Mouse (Mus musculus) embryonic facial prominence, embryonic 15.5 days (tissue): ENCODE measurements at regions not wholly inside any gene's neighbourhood (a gene's known extent, or its start where the extent isn't known, plus 50 kb on each side); places are given as distances from the start of the nearest gene placed in this dataset.

Experiments used
- ATAC-seq: fragments of 200-750 bp; cut with Nextera tagmentation; 2 replicates; pipeline ENCODE4 v1.8.0; 2017; ENCODE audit warnings: low read depth, moderate TSS enrichment; ENCODE audit not compliant: insufficient number of reproducible peaks, low FRiP score, low TSS enrichment
- H3K27ac ChIP-seq: fragments of 300-500 bp; sonication (generic); replicated peaks from 2 replicates; pipeline ENCODE4 v1.5.1; 2015; ENCODE audit warnings: mild to moderate bottlenecking, inconsistent platforms
- H3K27me3 ChIP-seq: fragments of 300-500 bp; sonication (generic); 2 replicates; pipeline ENCODE4 v1.6.1; 2015; ENCODE audit warnings: inconsistent platforms
- H3K36me3 ChIP-seq: fragments of 300-500 bp; sonication (generic); 2 replicates; pipeline ENCODE4 v1.6.1; 2015; ENCODE audit warnings: mild to moderate bottlenecking, inconsistent platforms
- H3K4me1 ChIP-seq: fragments of 300-500 bp; sonication (generic); 2 replicates; pipeline ENCODE4 v1.6.1; 2015; ENCODE audit warnings: inconsistent platforms
- H3K4me2 ChIP-seq: fragments of 300-500 bp; sonication (generic); replicated peaks from 2 replicates; pipeline ENCODE4 v1.6.1; 2015; ENCODE audit warnings: mild to moderate bottlenecking, inconsistent platforms
- H3K4me3 ChIP-seq: fragments of 300-500 bp; sonication (generic); replicated peaks from 2 replicates; pipeline ENCODE4 v1.5.1; 2015; ENCODE audit warnings: mild to moderate bottlenecking, inconsistent platforms
- H3K9ac ChIP-seq: fragments of 300-500 bp; sonication (generic); 2 replicates; pipeline ENCODE4 v1.6.1; 2015; ENCODE audit warnings: inconsistent platforms
- H3K9me3 ChIP-seq: fragments of 300-500 bp; sonication (generic); replicated peaks from 2 replicates; pipeline ENCODE4 v1.6.1; 2016; ENCODE audit warnings: inconsistent platforms
- WGBS: fragments of 180-500 bp; shearing (Covaris S2); methylation state at CpG from one replicate; pipeline ENCODE4 v1.1.7; 2015; 5-methylcytosine and 5-hydroxymethylcytosine counted together

DNA sequence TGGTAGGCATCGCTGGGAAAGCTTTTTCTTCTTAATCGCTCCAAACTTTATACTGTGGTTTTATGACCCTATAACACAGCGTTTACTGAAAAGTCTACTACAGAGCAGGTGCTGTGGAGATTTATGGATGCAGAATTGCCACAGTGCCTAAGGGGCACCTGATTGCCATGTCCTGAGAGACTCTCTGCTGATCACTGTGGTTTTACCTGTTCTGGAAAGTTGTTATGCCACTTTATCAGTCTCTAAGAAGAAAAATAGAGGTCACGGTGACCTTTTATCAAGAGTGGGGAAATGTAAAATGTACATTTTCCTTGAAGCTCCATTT is 250.0 kb downstream of the Trib2 start:
- no peaks in the 10 kb centered on the region for H3K36me3 ChIP-seq
- no peak overlapping the region for H3K4me2 ChIP-seq
- no peaks in the 10 kb centered on the region for H3K9me3 ChIP-seq
- H3K27me3 ChIP-seq = no peaks in the 10 kb centered on the region
- no peak overlapping the region for H3K9ac ChIP-seq
- ATAC-seq = no peak
- WGBS = 55% methylated on average over 4 of the region's 4 CpGs
- 0 out of 2 replicates have a peak, but pooled peaks cover 4% of the 10 kb centered on the region for H3K4me1 ChIP-seq
- peak overlapping the region; percentile 60; the same call in 1 of the 2 replicates for H3K27ac ChIP-seq
- no peak overlapping the region for H3K4me3 ChIP-seq

DNA sequence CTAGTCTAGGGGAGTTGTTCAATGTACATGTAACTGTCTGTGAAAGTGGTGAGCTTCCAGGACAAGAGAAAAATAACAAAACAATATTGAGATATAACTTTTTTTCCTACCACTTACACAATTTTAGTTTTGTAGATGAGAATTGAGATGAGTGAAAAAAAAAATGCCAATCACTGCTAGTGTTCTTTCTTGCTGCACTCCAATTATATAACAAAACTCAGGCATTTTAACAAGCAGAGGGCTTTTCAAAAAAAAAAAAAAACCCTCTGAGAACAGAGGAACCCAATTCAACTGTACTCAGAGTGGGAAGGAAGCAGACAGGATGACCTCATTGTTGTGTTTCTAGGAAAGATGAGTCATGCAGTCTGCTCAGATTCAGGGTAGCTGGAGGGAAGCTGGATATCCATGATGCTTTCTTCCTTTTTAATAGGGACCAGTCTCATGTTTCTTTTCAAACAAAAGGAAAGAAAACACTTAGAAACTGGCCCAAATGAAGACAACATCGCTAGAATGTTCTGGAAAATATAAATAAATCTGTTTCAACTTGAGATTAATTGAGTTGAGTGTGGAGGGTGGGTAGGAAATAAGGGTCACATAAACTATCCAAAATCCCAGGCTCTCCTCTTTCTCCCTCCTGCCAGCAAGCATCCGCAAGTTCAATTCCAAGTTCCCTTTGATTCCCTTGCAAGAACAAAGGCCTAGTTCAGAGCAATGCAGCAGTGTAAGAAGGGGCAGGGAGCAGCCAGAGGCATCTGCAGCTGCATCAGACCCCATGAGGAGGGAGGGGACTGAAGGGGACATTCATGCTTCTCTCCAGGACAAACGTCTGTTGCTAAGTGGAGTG is 250.6 kb downstream of the Trib2 start:
- no peaks in the 10 kb centered on the region for H3K36me3 ChIP-seq
- H3K27me3 ChIP-seq = no peaks in the 10 kb centered on the region
- H3K9ac ChIP-seq = no peak overlapping the region
- WGBS = 22% methylated on average over 3 of the region's 3 CpGs
- H3K9me3 ChIP-seq = no peaks in the 10 kb centered on the region
- H3K4me3 ChIP-seq = no peak overlapping the region
- no peak overlapping the region for H3K4me2 ChIP-seq
- peak overlapping the region; percentile 60; the same call in 1 of the 2 replicates for H3K27ac ChIP-seq
- peak; percentile 75; the same call in 1 of the 2 replicates for ATAC-seq
- H3K4me1 ChIP-seq = 0 out of 2 replicates have a peak, but pooled peaks cover 4% of the 10 kb centered on the region

DNA sequence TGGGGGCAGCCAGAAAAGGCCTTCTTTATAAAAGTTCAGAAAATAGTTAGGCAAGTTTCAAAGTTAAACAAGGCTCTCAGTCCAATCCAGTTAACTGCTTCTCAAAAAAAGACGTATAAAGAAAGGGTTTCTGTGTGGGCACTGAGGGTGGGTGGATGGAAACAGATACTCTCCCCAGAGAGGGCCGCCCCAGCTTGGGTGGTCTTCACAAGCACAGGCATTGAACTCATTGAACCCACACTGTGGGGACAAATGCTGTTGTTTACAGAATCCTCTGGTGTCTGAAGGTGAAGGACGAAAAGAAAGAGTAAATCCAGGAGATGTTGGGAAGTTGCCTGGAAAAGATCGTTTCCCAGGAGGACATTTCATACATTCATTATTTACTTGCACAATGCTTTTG is 253.9 kb downstream of the Trib2 start:
- 0 out of 2 replicates have a peak, but pooled peaks cover 4% of the 10 kb centered on the region for H3K4me1 ChIP-seq
- 49% methylated on average over 4 of the region's 4 CpGs for WGBS
- no peak overlapping the region for H3K9ac ChIP-seq
- no peak overlapping the region for H3K4me3 ChIP-seq
- no peak for ATAC-seq
- no peaks in the 10 kb centered on the region for H3K36me3 ChIP-seq
- no peaks in the 10 kb centered on the region for H3K9me3 ChIP-seq
- H3K27me3 ChIP-seq = no peaks in the 10 kb centered on the region
- H3K27ac ChIP-seq = no peak overlapping the region
- no peak overlapping the region for H3K4me2 ChIP-seq

GRCm38 (mm10) chr12:15555471-15555870 is 261.3 kb downstream of the Trib2 start:
- Histone ChIP-seq H3K4me2 (no peak overlapping the region), H3K36me3 (no peaks in the 10 kb centered on the region), H3K9me3 (no peaks in the 10 kb centered on the region), H3K27me3 (no peaks in the 10 kb centered on the region), H3K27ac (no peak overlapping the region), H3K4me3 (no peak overlapping the region), H3K9ac (no peak overlapping the region), H3K4me1 (no peaks in the 10 kb centered on the region)
- WGBS = 76% methylated on average over 6 of the region's 6 CpGs
- ATAC-seq = no peak

DNA sequence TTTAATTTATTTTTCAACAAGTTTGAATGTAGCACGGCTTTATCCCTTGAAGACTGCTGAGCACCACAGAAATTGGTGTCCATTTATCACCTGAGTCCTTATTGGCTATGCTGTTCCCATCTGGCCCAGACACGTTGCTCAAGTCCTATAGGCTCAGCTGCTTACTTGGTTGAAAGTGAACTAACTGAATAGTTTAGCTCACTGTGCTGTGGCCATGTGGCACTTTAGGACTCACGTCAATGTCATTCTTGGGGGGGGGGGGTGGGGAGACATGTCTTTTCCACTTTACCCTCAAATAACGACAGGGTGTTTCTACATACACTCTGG is 263.1 kb downstream of the Trib2 start:
- Histone ChIP-seq H3K4me2 (no peak overlapping the region), H3K27me3 (no peaks in the 10 kb centered on the region), H3K9me3 (no peaks in the 10 kb centered on the region), H3K27ac (no peak overlapping the region), H3K9ac (no peak overlapping the region), H3K4me3 (no peak overlapping the region), H3K36me3 (no peaks in the 10 kb centered on the region), H3K4me1 (no peaks in the 10 kb centered on the region)
- no peak for ATAC-seq
- 65% methylated on average over 4 of the region's 4 CpGs for WGBS

DNA sequence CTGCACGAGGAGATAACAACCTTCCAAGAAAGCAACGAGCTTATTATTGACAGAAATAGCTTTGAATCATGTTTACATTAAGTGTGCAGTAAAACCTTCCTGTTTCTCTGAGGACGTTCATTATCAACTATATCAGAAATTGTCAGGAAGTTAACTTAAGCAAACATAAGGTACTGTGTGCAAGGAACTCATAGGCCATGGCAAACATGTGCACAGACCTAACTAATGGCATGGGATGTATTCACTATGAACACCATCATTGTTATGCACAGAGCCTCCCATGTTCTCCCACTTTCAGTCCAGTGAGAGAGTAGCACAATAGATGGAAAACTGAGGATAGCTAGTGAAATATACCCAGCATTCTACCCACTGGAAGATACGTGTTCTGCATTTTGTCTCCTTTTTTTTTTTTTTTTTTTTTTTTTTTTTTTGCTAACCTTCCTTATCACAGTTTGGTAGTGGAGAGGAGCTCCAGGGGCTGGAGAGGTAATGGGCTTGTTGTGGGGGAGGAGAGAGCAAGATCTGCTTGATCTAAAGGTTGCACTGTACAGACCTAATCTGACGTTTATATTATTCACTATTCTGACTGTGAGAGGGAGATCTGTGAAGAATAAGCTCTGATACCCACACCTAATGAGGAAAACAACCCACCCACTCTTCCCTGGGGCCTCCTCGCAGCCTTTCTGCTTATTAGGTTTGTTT is 263.6 kb downstream of the Trib2 start:
- Histone ChIP-seq H3K27ac (no peak overlapping the region), H3K4me2 (no peak overlapping the region), H3K9ac (no peak overlapping the region), H3K9me3 (no peaks in the 10 kb centered on the region), H3K36me3 (no peaks in the 10 kb centered on the region), H3K4me1 (no peaks in the 10 kb centered on the region), H3K27me3 (no peaks in the 10 kb centered on the region), H3K4me3 (no peak overlapping the region)
- WGBS = 70% methylated on average over 6 of the region's 6 CpGs
- ATAC-seq = no peak

GRCm38 (mm10) chr12:15552210-15552609 is 264.5 kb downstream of the Trib2 start:
- Histone ChIP-seq H3K9ac (no peak overlapping the region), H3K27ac (no peak overlapping the region), H3K9me3 (no peaks in the 10 kb centered on the region), H3K4me1 (no peaks in the 10 kb centered on the region), H3K4me2 (no peak overlapping the region), H3K4me3 (no peak overlapping the region), H3K27me3 (no peaks in the 10 kb centered on the region), H3K36me3 (no peaks in the 10 kb centered on the region)
- 51% methylated on average over 2 of the region's 2 CpGs for WGBS
- ATAC-seq = no peak

- 22% methylated on average over 4 of the region's 4 CpGs for WGBS
- no peak overlapping the region for H3K27ac ChIP-seq
Measured at GRCm38 (mm10) chr12:15551281-15551900, 265.3 kb downstream of the Trib2 start.

GRCm38 (mm10) chr12:15544351-15544750 is 272.4 kb downstream of the Trib2 start:
- no peak overlapping the region for H3K27ac ChIP-seq
- WGBS = 45% methylated on average over 1 of the region's 1 CpGs

More at GRCm38 (mm10) chr12:15551281-15551900, 265.3 kb downstream of the Trib2 start:
- Histone ChIP-seq H3K27me3 (no peaks in the 10 kb centered on the region), H3K4me3 (no peak overlapping the region), H3K4me2 (no peak overlapping the region), H3K9ac (no peak overlapping the region), H3K9me3 (no peaks in the 10 kb centered on the region), H3K4me1 (no peaks in the 10 kb centered on the region), H3K36me3 (no peaks in the 10 kb centered on the region)
- ATAC-seq = peak; percentile 60; the same call in 1 of the 2 replicates

GRCm38 (mm10) chr12:15542486-15542885 is 274.2 kb downstream of the Trib2 start:
- Histone ChIP-seq H3K4me1 (no peaks in the 10 kb centered on the region), H3K36me3 (no peaks in the 10 kb centered on the region), H3K4me2 (no peak overlapping the region), H3K9ac (no peak overlapping the region), H3K27ac (no peak overlapping the region), H3K4me3 (no peak overlapping the region), H3K27me3 (no peaks in the 10 kb centered on the region), H3K9me3 (no peaks in the 10 kb centered on the region)
- no peak for ATAC-seq
- WGBS = 62% methylated on average over 2 of the region's 2 CpGs

More at GRCm38 (mm10) chr12:15544351-15544750, 272.4 kb downstream of the Trib2 start:
- no peak overlapping the region for H3K4me3 ChIP-seq
- ATAC-seq = no peak
- H3K4me1 ChIP-seq = no peaks in the 10 kb centered on the region
- no peaks in the 10 kb centered on the region for H3K36me3 ChIP-seq
- H3K9me3 ChIP-seq = no peaks in the 10 kb centered on the region
- no peak overlapping the region for H3K9ac ChIP-seq
- no peaks in the 10 kb centered on the region for H3K27me3 ChIP-seq
- no peak overlapping the region for H3K4me2 ChIP-seq

DNA sequence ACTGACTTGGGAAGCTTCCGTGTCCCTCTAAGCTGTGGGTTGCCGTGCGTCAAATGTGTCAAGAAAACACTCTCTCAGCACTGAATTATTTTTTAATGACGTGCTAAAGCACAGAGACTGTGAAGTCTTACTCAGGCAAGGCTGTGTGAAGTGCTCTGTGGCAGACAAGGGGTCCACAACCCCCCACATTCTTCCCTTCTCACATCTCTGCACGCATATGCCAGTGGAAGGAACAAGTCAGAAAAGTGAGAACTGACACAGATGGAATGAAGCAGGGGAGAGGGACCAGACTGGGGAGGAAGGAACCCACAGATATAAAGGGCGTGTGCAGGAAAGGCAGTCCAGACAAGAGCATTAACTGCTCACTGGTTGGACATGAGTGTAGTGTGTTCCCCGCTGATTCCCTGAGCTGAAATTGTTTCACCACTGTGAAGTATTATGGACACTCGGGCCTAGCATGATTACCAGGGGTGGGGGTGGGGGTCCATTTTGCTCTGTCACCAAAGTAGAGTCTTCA is 279.8 kb downstream of the Trib2 start:
- Histone ChIP-seq H3K4me1 (no peaks in the 10 kb centered on the region), H3K4me2 (no peak overlapping the region), H3K27me3 (no peaks in the 10 kb centered on the region), H3K9ac (no peak overlapping the region), H3K27ac (no peak overlapping the region), H3K4me3 (no peak overlapping the region), H3K36me3 (no peaks in the 10 kb centered on the region), H3K9me3 (no peaks in the 10 kb centered on the region)
- ATAC-seq = no peak
- 65% methylated on average over 8 of the region's 8 CpGs for WGBS
